Comparison of ENCODE assay signal across 8 mouse cellular contexts in the genomic region with DNA sequence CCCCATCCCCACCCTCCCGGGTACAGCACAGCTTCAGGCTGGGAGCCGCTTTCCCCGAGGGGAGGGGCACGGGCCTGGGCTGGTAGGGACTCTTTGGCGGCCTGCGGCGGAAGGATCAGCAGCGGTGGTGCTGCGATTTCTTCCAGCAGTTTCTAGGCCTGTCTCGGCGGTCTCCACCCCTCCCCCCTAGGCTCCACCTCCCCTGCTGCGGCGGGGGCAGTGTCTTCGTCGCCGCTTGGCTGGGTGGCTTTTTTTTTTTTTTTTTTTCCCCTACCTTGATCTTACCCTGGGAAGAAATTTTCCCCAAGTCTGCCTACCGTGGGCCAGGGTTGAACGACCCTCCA. TPM values are rescaled to one million over a fixed set of nuclear protein-coding genes. Genes with fewer than 3 reads are reported as not detected.
A peak's percentile ranks its signal among the peaks of the same experiment; 100 is the strongest.
DNase-seq lines count a peak whose midpoint lies in the region; ATAC-seq lines count a peak whose summit lies in the region.

No protein-coding gene starts in this region.

- peaks cover 18% of the 10 kb centered on the region for H3K36me3 ChIP-seq in hindbrain, embryonic 11.5 days (ENCODE audit: control insufficient read depth, insufficient read depth, low read length)

- peak overlapping the region; percentile 85 for H3K9ac ChIP-seq in hindbrain, embryonic 11.5 days (ENCODE audit: low read depth, low read length)

- H3K4me3 ChIP-seq in hindbrain, embryonic 11.5 days (ENCODE audit: low read depth, low read length), result peak overlapping the region; percentile 92

- H3K4me1 ChIP-seq in hindbrain, embryonic 11.5 days (replicated peaks; ENCODE audit: control insufficient read depth, insufficient read depth, low read length), result peaks cover 4% of the 10 kb centered on the region; the same call in 1 of the 2 replicates

- no peaks in the 10 kb centered on the region for H3K9me3 ChIP-seq in hindbrain, embryonic 11.5 days (ENCODE audit: control insufficient read depth, low read length)

- ATAC-seq in hindbrain, embryonic 11.5 days (ENCODE audit: low FRiP score), result peak; percentile 70

- peak overlapping the region; percentile 92 for H3K27ac ChIP-seq in hindbrain, embryonic 11.5 days (ENCODE audit: low read depth, low read length)

- peak overlapping the region; percentile 86 for H3K4me2 ChIP-seq in hindbrain, embryonic 11.5 days (replicated peaks; ENCODE audit: low read depth, low read length)

- 0% methylated on average over 18 of the region's 18 CpGs for WGBS in hindbrain, embryonic 11.5 days

- H3K27me3 ChIP-seq in hindbrain, embryonic 11.5 days (ENCODE audit: control insufficient read depth, insufficient read depth, low read length), result no peaks in the 10 kb centered on the region

- peak; percentile 96 for DNase-seq in NIH3T3 (ENCODE audit: low read depth)
- peak; percentile 95 for DNase-seq in cerebellum, adult 9-11 months
- peak; percentile 94 to 98 for DNase-seq in frontal cortex, adult 2 months (ENCODE audit: extremely low spot score in 1 of 2, low spot score in 1 of 2)
- DNase-seq in hindbrain, embryonic 11.5 days (ENCODE audit: low spot score), result peak; percentile 94
- DNase-seq in layer of hippocampus, postnatal 14 days (ENCODE audit: low spot score in 2 of 2), result peak; percentile 97 to 98
- DNase-seq in lung, postnatal 10 days, result peak; percentile 99
- peak; percentile 98 for DNase-seq in ovary, postnatal 36 days (ENCODE audit: low spot score)
- peak; percentile 99 for DNase-seq in thymus, postnatal 14 days

RNA-seq across cellular contexts. Expression of gene Hsp90ab1, which starts 0.7 kb away (rescaled TPM):
- polyA plus RNA-seq in frontal cortex, adult 2 months (2012; rRNA removed), result 952 and 985 TPM in 2 replicates
- polyA plus RNA-seq in hindbrain, embryonic 11.5 days (2014; fragmentation: Nextera tagmentation; extraction: Ambion mirVana), result 1,644 and 1,674 TPM in 2 replicates
- 1,000 to 10,000 TPM; 1,658 to 1,733 TPM for total RNA-seq in layer of hippocampus, postnatal 14 days (2021)

RNA-seq across cellular contexts. Expression of gene Slc35b2, which starts 10.1 kb away (rescaled TPM):
- 57.3 and 59.5 TPM in 2 replicates for polyA plus RNA-seq in frontal cortex, adult 2 months (2012; rRNA removed)
- polyA plus RNA-seq in hindbrain, embryonic 11.5 days (2014; fragmentation: Nextera tagmentation; extraction: Ambion mirVana), result 89.9 and 91.5 TPM in 2 replicates
- 10 to 100 TPM; 47.3 to 52.8 TPM for total RNA-seq in layer of hippocampus, postnatal 14 days (2021)

RNA-seq across cellular contexts. Expression of gene Nfkbie, which starts 18.2 kb away (rescaled TPM):
- 1.8 and 2.0 TPM in 2 replicates for polyA plus RNA-seq in frontal cortex, adult 2 months (2012; rRNA removed)
- polyA plus RNA-seq in hindbrain, embryonic 11.5 days (2014; fragmentation: Nextera tagmentation; extraction: Ambion mirVana), result 5.6 and 9.0 TPM in 2 replicates
- total RNA-seq in layer of hippocampus, postnatal 14 days (2021), result 1 to 10 TPM; 3.4 to 3.6 TPM

RNA-seq across cellular contexts. Expression of gene Tmem151b, which starts 24.3 kb away (rescaled TPM):
- 68.7 and 72.1 TPM in 2 replicates for polyA plus RNA-seq in frontal cortex, adult 2 months (2012; rRNA removed)
- 4.7 and 5.6 TPM in 2 replicates for polyA plus RNA-seq in hindbrain, embryonic 11.5 days (2014; fragmentation: Nextera tagmentation; extraction: Ambion mirVana)
- total RNA-seq in layer of hippocampus, postnatal 14 days (2021), result 100 to 1,000 TPM; 106 to 107 TPM

RNA-seq across cellular contexts. Expression of gene Slc29a1, which starts 25.7 kb away (rescaled TPM):
- 35.4 and 38.9 TPM in 2 replicates for polyA plus RNA-seq in frontal cortex, adult 2 months (2012; rRNA removed)
- 48.0 and 50.8 TPM in 2 replicates for polyA plus RNA-seq in hindbrain, embryonic 11.5 days (2014; fragmentation: Nextera tagmentation; extraction: Ambion mirVana)
- total RNA-seq in layer of hippocampus, postnatal 14 days (2021), result 10 to 100 TPM; 17.5 to 22.9 TPM

Comparison
In these comparisons a context has a peak if more than half of its experiments do, and no peak if none do; other contexts are left out.
1. Peak in every context shown above with its lines: DNase-seq, ATAC-seq, H3K4me3 ChIP-seq and H3K27ac ChIP-seq.